Comparison of ENCODE assay signal across 13 mouse cellular contexts in the genomic region with DNA sequence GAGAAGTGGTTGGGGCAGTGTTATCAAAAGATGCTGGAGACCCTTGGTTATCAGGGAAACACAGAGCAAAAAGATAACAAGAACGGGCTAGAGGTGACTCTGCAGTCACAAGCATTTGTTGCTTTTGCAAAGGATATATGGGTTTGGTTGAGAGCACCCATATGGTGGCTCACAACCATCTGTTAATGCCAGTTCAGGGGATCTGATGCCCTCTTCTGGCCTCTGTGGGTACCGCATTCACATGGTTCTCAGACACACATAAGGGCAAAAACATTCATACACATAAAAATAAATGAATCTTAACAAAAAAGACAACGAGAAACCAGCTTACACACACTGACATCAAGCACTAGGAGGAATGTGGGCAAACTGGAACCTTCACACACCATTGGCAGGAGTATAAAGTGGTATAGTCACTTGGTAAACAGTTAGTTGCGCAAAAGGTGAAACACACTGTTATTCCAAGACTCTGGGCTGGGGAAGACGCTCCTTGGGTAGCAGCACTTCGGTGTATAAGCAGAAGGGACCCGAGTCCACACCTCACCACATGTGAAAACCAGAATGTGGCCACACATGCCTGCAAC.
DNase-seq lines count a peak whose midpoint lies in the region; ATAC-seq and TF ChIP-seq lines count a peak whose summit lies in the region.
"Had no signal": no experiment of that assay in that cellular context is flagged by ENCODE, and none has a peak within 500 bp of the region (broad histone marks: within the 10 kb centered on the region; RNA-seq: fewer than 3 reads in every experiment).

No protein-coding gene starts in this region.

- DNase-seq in CD4-positive, CD25-positive, alpha-beta regulatory T cell, adult 2 months (ENCODE audit: low read depth, low spot score): peak; percentile 34
- DNase-seq in liver, adult 2 months (ENCODE audit: extremely low read depth, low read depth, low spot score): no peak
- no peak for DNase-seq in liver, embryonic 11.5 days (ENCODE audit: low spot score)
- DNase-seq in ZHBTc4 (ENCODE audit: low read depth, low spot score): peak; percentile 45
- DNase-seq in left cerebral cortex, adult 18-20 months (ENCODE audit: low spot score in 2 of 2): no peak
- DNase-seq: cerebellum, adult 11-12 months; right cerebral cortex, postnatal 4 days had no signal

- no peak overlapping the region for H3K4me3 ChIP-seq in liver, adult 2 months (ENCODE audit: insufficient read depth, low read depth, low read length)
- H3K4me3 ChIP-seq in liver, embryonic 11.5 days (ENCODE audit: low read depth, low read length): no peak overlapping the region
- H3K4me3 ChIP-seq in heart, embryonic 11.5 days (ENCODE audit: low read depth, low read length): no peak overlapping the region
- H3K4me3 ChIP-seq: limb, embryonic 10.5 days; megakaryocyte, embryonic 14.5 days; neural tube, embryonic 13.5 days had no signal

- no peak overlapping the region for H3K9ac ChIP-seq in liver, adult 2 months (ENCODE audit: low read depth, low read length)
- H3K9ac ChIP-seq in liver, embryonic 11.5 days (ENCODE audit: low read depth, low read length): no peak overlapping the region
- no peak overlapping the region for H3K9ac ChIP-seq in heart, embryonic 11.5 days (ENCODE audit: low read depth, low read length)
- H3K9ac ChIP-seq: neural tube, embryonic 13.5 days had no signal

- H3K4me2 ChIP-seq in liver, embryonic 11.5 days: no peak overlapping the region
- H3K4me2 ChIP-seq in heart, embryonic 11.5 days: no peak overlapping the region
- H3K4me2 ChIP-seq: neural tube, embryonic 13.5 days had no signal

- ATAC-seq in CD4-positive, CD25-positive, alpha-beta regulatory T cell, adult 4 months: no peak
- no peak for ATAC-seq in liver, embryonic 11.5 days (replicated peaks; ENCODE audit: low FRiP score)
- peak; percentile 64; the same call in 1 of the 2 replicates for ATAC-seq in megakaryocyte-erythroid progenitor cell, adult 5-6 weeks (replicated peaks; ENCODE audit: low FRiP score, low TSS enrichment, poor library complexity, severe bottlenecking)
- no peak for ATAC-seq in heart, embryonic 11.5 days (replicated peaks; ENCODE audit: insufficient number of reproducible peaks, low FRiP score, low TSS enrichment)

- TF ChIP-seq POLR2A in liver, adult 2 months (IDR thresholded peaks at IDR 0.05; ENCODE audit: extremely low read depth, insufficient read depth, low read length): no peak

- H3K4me1 ChIP-seq in liver, adult 2 months (ENCODE audit: control insufficient read depth, insufficient read depth, low read length): no peaks in the 10 kb centered on the region
- H3K4me1 ChIP-seq in liver, embryonic 11.5 days (replicated peaks; ENCODE audit: control insufficient read depth, insufficient read depth, low read length): no peaks in the 10 kb centered on the region; the same call in 1 of the 2 replicates
- no peaks in the 10 kb centered on the region for H3K4me1 ChIP-seq in heart, embryonic 11.5 days (ENCODE audit: control insufficient read depth, insufficient read depth, low read length)
- H3K4me1 ChIP-seq: megakaryocyte, embryonic 14.5 days had no signal

- no peak overlapping the region for H3K27ac ChIP-seq in liver, adult 2 months (replicated peaks; ENCODE audit: insufficient read depth, low read depth, low read length)
- no peak overlapping the region for H3K27ac ChIP-seq in liver, embryonic 11.5 days (ENCODE audit: low read depth, low read length)
- H3K27ac ChIP-seq in heart, embryonic 11.5 days (ENCODE audit: low read depth, low read length): no peak overlapping the region
- H3K27ac ChIP-seq: limb, embryonic 10.5 days; neural tube, embryonic 13.5 days had no signal

- no peaks in the 10 kb centered on the region for H3K79me2 ChIP-seq in liver, adult 2 months (ENCODE audit: control insufficient read depth, insufficient read depth, low read length)

- H3K9me3 ChIP-seq in liver, embryonic 11.5 days (ENCODE audit: control insufficient read depth, low read length): no peaks in the 10 kb centered on the region
- no peaks in the 10 kb centered on the region for H3K9me3 ChIP-seq in heart, embryonic 11.5 days (replicated peaks; ENCODE audit: control insufficient read depth, low read length)
- H3K9me3 ChIP-seq: limb, embryonic 10.5 days; neural tube, embryonic 13.5 days had no signal

- WGBS in liver, adult 2 months: 82% methylated on average over 7 of the region's 7 CpGs
- WGBS in liver, embryonic 11.5 days: 71% methylated on average over 7 of the region's 7 CpGs
- WGBS in heart, embryonic 11.5 days (ENCODE audit: insufficient replicate concordance): 68% methylated on average over 7 of the region's 7 CpGs

- TF ChIP-seq CTCF in liver, adult 2 months (IDR thresholded peaks at IDR 0.05; ENCODE audit: low read depth, low read length): peak; percentile 33; the same call in 1 of the 2 replicates

- H3K27me3 ChIP-seq in liver, adult 2 months (ENCODE audit: control insufficient read depth, insufficient read depth, low read length): no peaks in the 10 kb centered on the region
- no peaks in the 10 kb centered on the region for H3K27me3 ChIP-seq in liver, embryonic 11.5 days (replicated peaks; ENCODE audit: control insufficient read depth, insufficient read depth, low read length)
- H3K27me3 ChIP-seq in heart, embryonic 11.5 days (ENCODE audit: control insufficient read depth, insufficient read depth, low read length): no peaks in the 10 kb centered on the region
- H3K27me3 ChIP-seq: megakaryocyte, embryonic 14.5 days; neural tube, embryonic 13.5 days had no signal

- no peaks in the 10 kb centered on the region for H3K36me3 ChIP-seq in liver, adult 2 months (ENCODE audit: control insufficient read depth, insufficient read depth, low read length)
- H3K36me3 ChIP-seq in liver, embryonic 11.5 days (ENCODE audit: control insufficient read depth, insufficient read depth, low read length): no peaks in the 10 kb centered on the region
- 0 out of 2 replicates have a peak, but pooled peaks cover 2% of the 10 kb centered on the region for H3K36me3 ChIP-seq in heart, embryonic 11.5 days (ENCODE audit: control insufficient read depth, insufficient read depth, low read length)

Comparison
In these comparisons a context has a peak if more than half of its experiments do, and no peak if none do; other contexts are left out.
1. DNase-seq: peak in CD4-positive, CD25-positive, alpha-beta regulatory T cell, adult 2 months (single experiment) and ZHBTc4 (single experiment); none in liver, adult 2 months (single experiment), liver, embryonic 11.5 days (single experiment) and left cerebral cortex, adult 18-20 months (0 of 2).